ENCODE assay signal across 8 mouse cellular contexts in the genomic region with DNA sequence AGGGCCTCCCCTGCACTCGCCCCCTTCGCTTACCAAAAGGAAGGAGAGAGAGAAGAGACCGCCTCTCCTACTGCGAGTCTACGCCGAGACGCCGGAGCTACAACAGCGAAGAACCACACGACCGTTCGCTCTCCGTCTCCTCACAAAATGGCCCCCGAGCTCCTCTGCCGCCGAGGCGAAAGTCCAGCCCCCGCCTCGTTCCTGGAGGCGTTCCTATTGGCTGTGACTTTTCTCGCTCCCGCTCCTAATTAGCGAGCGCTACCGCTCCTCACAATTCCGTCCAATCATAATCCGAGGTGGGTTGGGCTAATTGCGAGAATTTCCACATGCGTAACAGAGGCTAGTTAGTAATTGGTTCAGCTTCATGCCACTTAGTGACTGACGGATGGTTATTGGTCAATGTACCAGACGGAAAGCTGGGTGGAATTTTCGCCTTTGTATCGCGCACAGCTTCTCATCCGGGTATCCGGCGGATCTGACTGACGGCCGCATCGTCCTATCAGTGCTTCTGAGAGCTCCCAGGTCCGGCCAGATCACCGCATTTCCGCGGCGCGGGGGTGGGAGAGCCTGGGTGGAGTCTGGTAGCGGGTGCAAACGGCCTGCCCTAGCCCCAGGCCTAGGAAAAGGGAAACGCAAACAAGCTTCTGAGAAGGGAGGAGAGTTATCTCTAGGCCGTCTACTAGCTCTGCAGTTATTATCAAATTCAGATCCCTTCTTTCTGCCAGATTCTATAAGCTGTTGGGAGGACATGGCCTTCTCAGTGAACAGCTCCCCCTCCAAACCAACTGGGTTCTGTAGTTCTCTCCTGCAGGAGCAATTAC. TPM values are rescaled to one million over a fixed set of nuclear protein-coding genes. Genes with fewer than 3 reads are reported as not detected.
DNase-seq lines count a peak whose midpoint lies in the region; ATAC-seq and TF ChIP-seq lines count a peak whose summit lies in the region.

TSS of gene Hnrnpc (minus strand) at position 173 of the 821 bp plus-strand sequence.

- DNase-seq in brain, embryonic 14.5 days (ENCODE audit: low read depth) = peak; percentile 100
- peak; percentile 100 for DNase-seq in liver, adult 2 months (ENCODE audit: extremely low read depth, low read depth, low spot score)
- peak; percentile 100 for DNase-seq in splenic B cell, adult 2 months (ENCODE audit: low read depth, low spot score)

- H3K9me3 ChIP-seq in erythroblast, embryonic 14.5 days (ENCODE audit: control insufficient read depth, low read length) = no peaks in the 10 kb centered on the region
- H3K9me3 ChIP-seq in heart, embryonic 11.5 days (replicated peaks; ENCODE audit: control insufficient read depth, low read length) = no peaks in the 10 kb centered on the region
- H3K9me3 ChIP-seq in kidney, embryonic 16.5 days (ENCODE audit: low read length) = no peaks in the 10 kb centered on the region

- H3K27me3 ChIP-seq in C2C12 (ENCODE audit: control insufficient read depth, insufficient read depth, insufficient read length) (no peaks in the 10 kb centered on the region), myocyte (ENCODE audit: control insufficient read depth, insufficient read depth, insufficient read length) (no peaks in the 10 kb centered on the region)
- H3K27me3 ChIP-seq in erythroblast, embryonic 14.5 days (ENCODE audit: control insufficient read depth) = no peaks in the 10 kb centered on the region
- no peaks in the 10 kb centered on the region for H3K27me3 ChIP-seq in heart, embryonic 11.5 days (ENCODE audit: control insufficient read depth, insufficient read depth, low read length)
- H3K27me3 ChIP-seq in kidney, embryonic 16.5 days (ENCODE audit: insufficient read depth, low read length) = no peaks in the 10 kb centered on the region
- H3K27me3 ChIP-seq in liver, adult 2 months (ENCODE audit: control insufficient read depth, insufficient read depth, low read length) = no peaks in the 10 kb centered on the region
- no peaks in the 10 kb centered on the region for H3K27me3 ChIP-seq in splenic B cell, adult 2 months (ENCODE audit: control insufficient read depth, insufficient read depth, low read length, poor library complexity, severe bottlenecking)

- peaks cover 49% of the 10 kb centered on the region for H3K79me2 ChIP-seq in C2C12 (ENCODE audit: control insufficient read depth, insufficient read depth)
- peaks cover 23% of the 10 kb centered on the region; the same call in 1 of the 2 replicates for H3K79me2 ChIP-seq in liver, adult 2 months (ENCODE audit: control insufficient read depth, insufficient read depth, low read length)
- H3K79me2 ChIP-seq in myocyte (ENCODE audit: control insufficient read depth, insufficient read depth) = peaks cover 47% of the 10 kb centered on the region

- peak within 1 kb of the TSS; percentile 98 for H3K27ac ChIP-seq in heart, embryonic 11.5 days (ENCODE audit: low read depth, low read length)
- peak within 1 kb of the TSS; percentile 96 for H3K27ac ChIP-seq in kidney, embryonic 16.5 days (ENCODE audit: low read length)
- peak within 1 kb of the TSS; percentile 89 for H3K27ac ChIP-seq in liver, adult 2 months (replicated peaks; ENCODE audit: insufficient read depth, low read depth, low read length)

- H3K4me2 ChIP-seq in heart, embryonic 11.5 days = peak within 1 kb of the TSS; percentile 73
- peak within 1 kb of the TSS; percentile 89 for H3K4me2 ChIP-seq in kidney, embryonic 16.5 days (replicated peaks; ENCODE audit: low read depth, low read length)
- peak within 1 kb of the TSS; percentile 94 for H3K4me2 ChIP-seq in myocyte (ENCODE audit: low read depth)

- H3K4me3 ChIP-seq in C2C12 (ENCODE audit: insufficient read depth, poor library complexity, severe bottlenecking) (peak within 1 kb of the TSS; percentile 81), myocyte (peak within 1 kb of the TSS; percentile 99)
- peak within 1 kb of the TSS; percentile 79 for H3K4me3 ChIP-seq in erythroblast, embryonic 14.5 days (replicated peaks)
- peak within 1 kb of the TSS; percentile 96 for H3K4me3 ChIP-seq in heart, embryonic 11.5 days (ENCODE audit: low read depth, low read length)
- peak within 1 kb of the TSS; percentile 73 for H3K4me3 ChIP-seq in kidney, embryonic 16.5 days (ENCODE audit: low read length)
- H3K4me3 ChIP-seq in liver, adult 2 months (ENCODE audit: insufficient read depth, low read depth, low read length) = peak within 1 kb of the TSS; percentile 97

- H3K9ac ChIP-seq in heart, embryonic 11.5 days (ENCODE audit: low read depth, low read length) = peak within 1 kb of the TSS; percentile 100
- H3K9ac ChIP-seq in kidney, embryonic 16.5 days (replicated peaks; ENCODE audit: low read length) = peak within 1 kb of the TSS; percentile 97
- peak within 1 kb of the TSS; percentile 93 for H3K9ac ChIP-seq in liver, adult 2 months (ENCODE audit: low read depth, low read length)

- no peak for TF ChIP-seq CTCF in C2C12 (IDR thresholded peaks at IDR 0.05; ENCODE audit: control insufficient read depth, insufficient read depth, insufficient read length)
- no peak for TF ChIP-seq CTCF in brain, embryonic 14.5 days (IDR thresholded peaks at IDR 0.05; ENCODE audit: borderline replicate concordance, extremely low read depth, insufficient read depth, insufficient read length)
- no peak for TF ChIP-seq CTCF in liver, adult 2 months (IDR thresholded peaks at IDR 0.05; ENCODE audit: low read depth, low read length)

- H3ac ChIP-seq in C2C12 (ENCODE audit: control insufficient read depth, insufficient read length, low read depth) (peak within 1 kb of the TSS; percentile 84), myocyte (ENCODE audit: control insufficient read depth, insufficient read length) (peak within 1 kb of the TSS; percentile 46)

- under 1% methylated on average over 50 of the region's 50 CpGs for WGBS in heart, embryonic 11.5 days (ENCODE audit: insufficient replicate concordance)
- under 1% methylated on average over 50 of the region's 50 CpGs for WGBS in kidney, embryonic 16.5 days
- under 1% methylated on average over 50 of the region's 50 CpGs for WGBS in liver, adult 2 months

- peak; percentile 85; the same call in 1 of the 2 replicates for TF ChIP-seq POLR2A in brain, embryonic 14.5 days (IDR thresholded peaks at IDR 0.05; ENCODE audit: borderline replicate concordance, extremely low read depth, insufficient read depth, insufficient read length, poor library complexity, severe bottlenecking)
- peak; percentile 98 for TF ChIP-seq POLR2A in liver, adult 2 months (IDR thresholded peaks at IDR 0.05; ENCODE audit: extremely low read depth, insufficient read depth, low read length)
- TF ChIP-seq POLR2A in myocyte (IDR thresholded peaks at IDR 0.05; ENCODE audit: insufficient read length, low read depth) = peak; percentile 96

- H3K36me3 ChIP-seq in C2C12 (ENCODE audit: control insufficient read depth, insufficient read depth) = peaks cover 26% of the 10 kb centered on the region
- peaks cover 33% of the 10 kb centered on the region for H3K36me3 ChIP-seq in erythroblast, embryonic 14.5 days (ENCODE audit: control insufficient read depth)
- H3K36me3 ChIP-seq in heart, embryonic 11.5 days (ENCODE audit: control insufficient read depth, insufficient read depth, low read length) = peaks cover 3% of the 10 kb centered on the region; the same call in 1 of the 2 replicates
- peaks cover 8% of the 10 kb centered on the region; the same call in 1 of the 2 replicates for H3K36me3 ChIP-seq in kidney, embryonic 16.5 days (ENCODE audit: insufficient read depth, low read length)
- H3K36me3 ChIP-seq in liver, adult 2 months (ENCODE audit: control insufficient read depth, insufficient read depth, low read length) = peaks cover 3% of the 10 kb centered on the region; the same call in 1 of the 2 replicates
- H3K36me3 ChIP-seq in myocyte (ENCODE audit: control insufficient read depth, insufficient read depth) = peaks cover 13% of the 10 kb centered on the region
- 0 out of 2 replicates have a peak, but pooled peaks cover 1% of the 10 kb centered on the region for H3K36me3 ChIP-seq in splenic B cell, adult 2 months (ENCODE audit: control insufficient read depth, insufficient read depth, low read length, poor library complexity, severe bottlenecking)

- H3K79me3 ChIP-seq in C2C12 (ENCODE audit: low read depth) = peaks cover 46% of the 10 kb centered on the region

- peaks cover 42% of the 10 kb centered on the region for H3K4me1 ChIP-seq in erythroblast, embryonic 14.5 days (ENCODE audit: control insufficient read depth)
- peaks cover 5% of the 10 kb centered on the region; the same call in 1 of the 2 replicates for H3K4me1 ChIP-seq in heart, embryonic 11.5 days (ENCODE audit: control insufficient read depth, insufficient read depth, low read length)
- peaks cover 37% of the 10 kb centered on the region for H3K4me1 ChIP-seq in kidney, embryonic 16.5 days (ENCODE audit: insufficient read depth, low read length)
- H3K4me1 ChIP-seq in liver, adult 2 months (ENCODE audit: control insufficient read depth, insufficient read depth, low read length) = peaks cover 18% of the 10 kb centered on the region

- ATAC-seq in heart, embryonic 11.5 days (replicated peaks; ENCODE audit: insufficient number of reproducible peaks, low FRiP score, low TSS enrichment) = peak; percentile 99
- peak; percentile 99 for ATAC-seq in kidney, embryonic 16.5 days (ENCODE audit: low FRiP score, low TSS enrichment)

TF ChIP-seq in C2C12, 6 proteins besides CTCF, POLR2A, EP300 and RAD21:
- peak; percentile 42 for TF ChIP-seq MAX (IDR thresholded peaks at IDR 0.05)
- no peak for TF ChIP-seq USF1 (IDR thresholded peaks at IDR 0.05; ENCODE audit: low read depth)

TF ChIP-seq in myocyte, 11 proteins besides CTCF, POLR2A, EP300 and RAD21:
- peak; percentile 98 for TF ChIP-seq POLR2AphosphoS2 (IDR thresholded peaks at IDR 0.05; ENCODE audit: insufficient read length, low read depth)
- no peak for TF ChIP-seq MYOG (IDR thresholded peaks at IDR 0.05; ENCODE audit: control insufficient read depth in 1 of 3, insufficient read depth in 1 of 3, insufficient read length in 2 of 3, low read depth in 2 of 3)

RNA-seq across cellular contexts. Expression of gene Hnrnpc, which starts in this region (rescaled TPM):
- 231 TPM for polyA plus RNA-seq in C2C12 (2012; fragmentation: generic; extraction: Trizol)
- 405 and 455 TPM in 2 replicates for polyA plus RNA-seq in brain, embryonic 14.5 days (2012; rRNA removed)
- polyA plus RNA-seq in erythroblast, embryonic 14.5 days (2012) = 1.5 and 2.8 TPM in 2 replicates
- polyA plus RNA-seq in heart, embryonic 11.5 days (2014; fragmentation: Nextera tagmentation; extraction: Ambion mirVana) = 456 and 484 TPM in 2 replicates
- polyA plus RNA-seq in kidney, embryonic 16.5 days (2015; fragmentation: Nextera tagmentation; extraction: Ambion mirVana) = 659 and 687 TPM in 2 replicates
- total RNA-seq in liver, adult 2 months (2014; rRNA removed) = 77.5 and 84.4 TPM in 2 replicates
- polyA plus RNA-seq in liver, adult 2 months (2012; rRNA removed) = 50.8 and 55.8 TPM in 2 replicates
- polyA plus RNA-seq in myocyte (2012; fragmentation: generic; extraction: Trizol) = 147 TPM

Comparison
In these comparisons a context has a peak if more than half of its experiments do, and no peak if none do; other contexts are left out.
1. Peak in every context shown above with its lines: DNase-seq, ATAC-seq, H3K4me3 ChIP-seq and H3K27ac ChIP-seq.
2. RNA of gene Hnrnpc (polyA plus RNA-seq): 659 to 687 TPM in kidney, embryonic 16.5 days, 456 to 484 TPM in heart, embryonic 11.5 days, 405 to 455 TPM in brain, embryonic 14.5 days, 231 TPM in C2C12 (single experiment), 147 TPM in myocyte (single experiment) and 50.8 to 55.8 TPM in liver, adult 2 months; 1.5 to 2.8 TPM in erythroblast, embryonic 14.5 days; every median in the first group is over 10 times any median in the second.